Mouse (Mus musculus) hindbrain, embryonic 15.5 days (tissue): ENCODE results near the gene Fcrl5. TPM values are rescaled to one million over a fixed set of nuclear protein-coding genes. Genes with fewer than 3 reads are reported as not detected.
"Not testable (repeated sequence)": the region's sequence is repeated elsewhere in the genome, so short reads cannot be mapped to it uniquely, and the experiment has no call there.

ENCODE experiments used
- ATAC-seq: fragments of 200-750 bp; cut with Nextera tagmentation; 2 replicates; pipeline ENCODE4 v1.8.0; 2017; ENCODE audit warnings: low read depth, moderate number of reproducible peaks, moderate TSS enrichment; ENCODE audit not compliant: low FRiP score
- H3K27ac ChIP-seq: fragments of 300-500 bp; sonication (generic); replicated peaks from 2 replicates; pipeline ENCODE4 v1.5.1; 2015; ENCODE audit warnings: mild to moderate bottlenecking, inconsistent platforms
- H3K27me3 ChIP-seq: fragments of 300-500 bp; sonication (generic); 2 replicates; pipeline ENCODE4 v1.6.1; 2015; ENCODE audit warnings: control low read depth, inconsistent platforms
- H3K36me3 ChIP-seq: fragments of 300-500 bp; sonication (generic); 2 replicates; pipeline ENCODE4 v1.6.1; 2015; ENCODE audit warnings: control low read depth, inconsistent platforms
- H3K4me1 ChIP-seq: fragments of 300-500 bp; sonication (generic); replicated peaks from 2 replicates; pipeline ENCODE4 v1.6.1; 2015; ENCODE audit warnings: control low read depth, inconsistent platforms
- H3K4me2 ChIP-seq: fragments of 300-500 bp; sonication (generic); 2 replicates; pipeline ENCODE4 v1.6.1; 2015; ENCODE audit warnings: moderate library complexity, mild to moderate bottlenecking, inconsistent platforms
- H3K4me3 ChIP-seq: fragments of 300-500 bp; sonication (generic); 2 replicates; pipeline ENCODE4 v1.5.1; 2015; ENCODE audit warnings: mild to moderate bottlenecking, inconsistent platforms
- H3K9ac ChIP-seq: fragments of 300-500 bp; sonication (generic); 2 replicates; pipeline ENCODE4 v1.6.1; 2015; ENCODE audit warnings: inconsistent platforms
- H3K9me3 ChIP-seq: fragments of 300-500 bp; sonication (generic); 2 replicates; pipeline ENCODE4 v1.6.1; 2016; ENCODE audit warnings: control low read depth, inconsistent platforms
- WGBS: fragments of 180-500 bp; shearing (Covaris S2); methylation state at CpG from one replicate; pipeline ENCODE4 v1.1.7; 2015; 5-methylcytosine and 5-hydroxymethylcytosine counted together
- polyA plus RNA-seq: library from polyadenylated mRNA; unstranded; fragments of >200 nt; fragmentation: Nextera tagmentation; extraction: Ambion mirVana; gene quantifications from 2 replicates; pipeline ENCODE4 v1.2.1, GENCODE M21; 2015

Gene Fcrl5
- polyA plus RNA-seq, 1 experiment from 2014 or later = not detected

- no peaks in the 10 kb centered on the region for H3K9me3 ChIP-seq
- ATAC-seq = no peak
- H3K4me2 ChIP-seq = no peak overlapping the region
- H3K36me3 ChIP-seq = no peaks in the 10 kb centered on the region
- no peaks in the 10 kb centered on the region for H3K4me1 ChIP-seq
- 90% methylated on average over 3 of the region's 3 CpGs for WGBS
- no peak overlapping the region for H3K9ac ChIP-seq
- no peaks in the 10 kb centered on the region for H3K27me3 ChIP-seq
- H3K4me3 ChIP-seq = no peak overlapping the region
- H3K27ac ChIP-seq = no peak overlapping the region
These were observed 29.9 kb downstream of the Fcrl5 start for GRCm38 (mm10) chr3:87465454-87465853.

- Histone ChIP-seq H3K27ac (no peak overlapping the region), H3K9me3 (no peaks in the 10 kb centered on the region), H3K4me2 (no peak overlapping the region), H3K36me3 (no peaks in the 10 kb centered on the region), H3K27me3 (no peaks in the 10 kb centered on the region), H3K9ac (no peak overlapping the region), H3K4me1 (no peaks in the 10 kb centered on the region), H3K4me3 (no peak overlapping the region)
- WGBS = 78% methylated on average over 6 of the region's 6 CpGs
- no peak for ATAC-seq
These were observed 31.4 kb downstream of the Fcrl5 start for GRCm38 (mm10) chr3:87467011-87467410.

DNA sequence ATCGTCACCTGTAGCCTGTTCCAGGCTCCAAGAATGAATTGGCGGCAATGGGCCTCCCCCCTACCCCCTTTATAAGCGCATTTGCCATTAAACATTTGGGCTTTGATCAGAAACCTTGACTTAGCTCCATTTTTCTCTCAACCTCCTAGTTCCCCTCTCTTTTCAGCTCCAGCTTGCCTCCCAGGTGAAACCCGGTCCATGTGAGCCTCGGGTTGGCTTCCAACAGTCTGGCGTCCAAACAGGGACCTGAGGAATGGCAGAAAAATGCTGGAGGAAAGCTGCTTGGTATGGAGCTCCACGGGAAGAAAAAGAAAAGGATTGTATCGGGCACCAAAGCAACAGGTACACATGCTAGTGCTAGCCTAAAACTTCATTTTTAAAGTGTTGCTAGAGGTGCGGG lies 31.8 kb downstream of the Fcrl5 start:
- ATAC-seq = no peak
- Histone ChIP-seq H3K4me2 (no peak overlapping the region), H3K27ac (no peak overlapping the region), H3K9me3 (no peaks in the 10 kb centered on the region), H3K4me3 (no peak overlapping the region), H3K9ac (no peak overlapping the region), H3K4me1 (no peaks in the 10 kb centered on the region), H3K27me3 (no peaks in the 10 kb centered on the region), H3K36me3 (no peaks in the 10 kb centered on the region)
- 85% methylated on average over 9 of the region's 9 CpGs for WGBS

- not testable (repeated sequence) for H3K4me3 ChIP-seq, H3K36me3 ChIP-seq, H3K27ac ChIP-seq, H3K4me2 ChIP-seq, H3K4me1 ChIP-seq, H3K9ac ChIP-seq, H3K27me3 ChIP-seq, ATAC-seq, H3K9me3 ChIP-seq
- WGBS = 80% methylated on average over 3 of the region's 3 CpGs
These were observed 42.4 kb downstream of the Fcrl5 start for GRCm38 (mm10) chr3:87477948-87478347.

GRCm38 (mm10) chr3:87478596-87478995 lies 43.0 kb downstream of the Fcrl5 start:
- not testable (repeated sequence) for ATAC-seq, H3K4me2 ChIP-seq, H3K9me3 ChIP-seq, H3K36me3 ChIP-seq, H3K9ac ChIP-seq, H3K27me3 ChIP-seq, H3K4me3 ChIP-seq, H3K4me1 ChIP-seq, H3K27ac ChIP-seq
- 87% methylated on average over 6 of the region's 6 CpGs for WGBS

DNA sequence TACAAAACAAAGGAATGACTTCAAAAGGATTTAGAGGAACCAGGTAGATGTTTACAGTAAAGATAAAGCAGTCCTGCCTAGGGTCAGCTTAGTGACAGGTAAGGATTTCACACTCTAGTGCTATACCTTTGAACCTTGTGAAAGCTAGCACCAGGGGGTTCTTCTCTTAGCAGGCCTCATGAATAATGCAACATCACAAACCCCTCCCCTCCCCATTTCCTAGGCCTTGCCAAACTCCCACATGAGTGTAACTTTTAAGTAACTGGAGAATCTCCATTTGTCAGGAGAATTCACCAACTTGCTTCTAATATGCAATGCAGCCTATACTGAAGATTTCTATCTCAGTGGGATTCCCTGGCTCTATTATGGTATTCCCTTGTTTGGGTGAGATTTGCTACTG lies 43.7 kb downstream of the Fcrl5 start:
- ATAC-seq, H3K4me3 ChIP-seq, H3K4me2 ChIP-seq, H3K9ac ChIP-seq, H3K27me3 ChIP-seq, H3K9me3 ChIP-seq, H3K4me1 ChIP-seq, H3K36me3 ChIP-seq, H3K27ac ChIP-seq: not testable (repeated sequence)

DNA sequence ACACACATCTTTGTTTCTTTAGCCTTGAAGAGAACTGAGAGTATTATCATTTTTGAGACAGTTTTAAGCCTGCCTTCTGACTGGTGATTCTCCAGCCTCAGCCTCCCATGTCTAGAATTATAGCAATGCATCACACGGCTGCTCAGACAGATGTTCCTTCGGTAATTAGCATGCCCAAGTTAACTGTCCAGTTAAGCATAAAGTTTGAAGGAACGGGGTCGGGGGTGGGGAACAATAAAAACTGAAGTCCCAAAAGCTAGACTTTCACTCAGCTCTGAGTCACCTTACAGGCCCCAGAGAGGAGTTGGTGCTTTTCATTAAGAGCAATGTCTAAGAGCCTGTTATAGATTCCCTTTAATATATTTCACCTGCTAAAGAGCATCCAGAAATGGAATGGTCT lies 51.8 kb downstream of the Fcrl5 start:
- ATAC-seq = no peak
- Histone ChIP-seq H3K9ac (no peak overlapping the region), H3K4me2 (no peak overlapping the region), H3K9me3 (no peaks in the 10 kb centered on the region), H3K4me1 (no peaks in the 10 kb centered on the region), H3K27me3 (no peaks in the 10 kb centered on the region), H3K27ac (no peak overlapping the region), H3K36me3 (no peaks in the 10 kb centered on the region), H3K4me3 (no peak overlapping the region)
- WGBS = 79% methylated on average over 4 of the region's 4 CpGs

- Histone ChIP-seq H3K9ac (no peak overlapping the region), H3K27me3 (no peaks in the 10 kb centered on the region), H3K4me2 (no peak overlapping the region), H3K9me3 (no peaks in the 10 kb centered on the region), H3K4me1 (no peaks in the 10 kb centered on the region), H3K36me3 (no peaks in the 10 kb centered on the region), H3K4me3 (no peak overlapping the region), H3K27ac (no peak overlapping the region)
- ATAC-seq = no peak
- 49% methylated on average over 2 of the region's 2 CpGs for WGBS
These were observed 52.3 kb downstream of the Fcrl5 start for GRCm38 (mm10) chr3:87487911-87488310.

- Histone ChIP-seq H3K27me3 (no peaks in the 10 kb centered on the region), H3K4me2 (no peak overlapping the region), H3K36me3 (no peaks in the 10 kb centered on the region), H3K9ac (no peak overlapping the region), H3K4me3 (no peak overlapping the region), H3K4me1 (no peaks in the 10 kb centered on the region), H3K27ac (no peak overlapping the region), H3K9me3 (no peaks in the 10 kb centered on the region)
- WGBS = 85% methylated on average over 9 of the region's 9 CpGs
- ATAC-seq = no peak
These were observed 62.7 kb downstream of the Fcrl5 start for GRCm38 (mm10) chr3:87498266-87498665.

- Histone ChIP-seq H3K36me3 (no peaks in the 10 kb centered on the region), H3K4me2 (no peak overlapping the region), H3K4me3 (no peak overlapping the region), H3K27ac (no peak overlapping the region), H3K27me3 (no peaks in the 10 kb centered on the region), H3K9ac (no peak overlapping the region), H3K4me1 (no peaks in the 10 kb centered on the region), H3K9me3 (no peaks in the 10 kb centered on the region)
- ATAC-seq = no peak
- WGBS = 18% methylated on average over 3 of the region's 3 CpGs
These were observed 63.5 kb downstream of the Fcrl5 start for GRCm38 (mm10) chr3:87499072-87499471.

DNA sequence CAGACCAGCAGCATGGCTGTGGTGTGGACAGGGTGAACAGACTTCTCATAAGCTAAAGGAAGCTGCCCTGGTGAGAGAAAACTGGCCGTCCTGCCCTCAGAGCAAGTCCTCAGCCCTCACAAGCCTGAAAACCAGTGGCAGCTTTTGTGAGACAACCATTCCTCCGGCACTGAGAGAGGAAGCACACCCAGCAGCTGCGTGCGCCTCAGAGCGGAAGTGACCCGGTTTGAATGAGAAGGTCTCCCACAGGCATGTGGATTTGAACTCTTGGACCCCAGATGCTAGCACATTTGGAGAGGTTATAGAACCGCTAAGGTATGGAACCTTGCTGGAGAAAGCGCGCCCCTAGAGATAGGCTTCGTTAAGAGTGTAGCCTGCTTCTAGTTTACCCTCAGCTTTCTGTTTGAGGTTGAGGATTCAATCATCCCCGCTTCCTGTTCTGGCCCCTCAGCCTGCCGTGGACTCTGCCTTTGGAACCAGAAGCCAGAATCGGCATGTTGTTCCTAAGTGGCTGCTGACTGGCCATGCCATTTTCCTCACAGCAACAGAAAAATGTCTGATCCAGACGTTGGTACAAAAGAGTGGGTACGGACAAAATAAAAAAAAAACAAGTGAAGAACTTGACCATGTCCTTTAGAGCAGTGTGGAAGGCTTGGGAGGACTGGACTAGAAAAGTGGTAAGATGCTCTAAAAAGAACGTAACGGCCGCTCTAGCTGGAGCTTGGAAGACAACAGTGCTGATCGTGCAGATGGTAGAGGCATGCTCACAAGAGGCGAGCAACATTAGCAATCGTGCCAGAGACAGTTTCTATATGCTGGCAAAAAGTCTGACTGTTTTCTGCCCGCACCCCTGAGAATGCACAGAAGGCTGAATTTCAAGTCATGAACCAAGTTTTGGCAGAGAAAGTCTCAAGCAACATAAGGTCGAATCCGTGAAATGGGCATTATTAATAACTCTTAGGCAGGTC lies 64.8 kb downstream of the Fcrl5 start:
- H3K27me3 ChIP-seq = no peaks in the 10 kb centered on the region
- 82% methylated on average over 24 of the region's 24 CpGs for WGBS
- no peaks in the 10 kb centered on the region for H3K9me3 ChIP-seq
- no peaks in the 10 kb centered on the region for H3K4me1 ChIP-seq
- no peak overlapping the region for H3K4me3 ChIP-seq
- H3K36me3 ChIP-seq = no peaks in the 10 kb centered on the region
- no peak for ATAC-seq
- no peak overlapping the region for H3K4me2 ChIP-seq
- H3K27ac ChIP-seq = no peak overlapping the region
- no peak overlapping the region for H3K9ac ChIP-seq

GRCm38 (mm10) chr3:87501151-87501550 lies 65.6 kb downstream of the Fcrl5 start:
- no peak for ATAC-seq
- WGBS = 61% methylated on average over 8 of the region's 8 CpGs
- H3K9ac ChIP-seq = no peak overlapping the region
- no peaks in the 10 kb centered on the region for H3K4me1 ChIP-seq
- no peak overlapping the region for H3K4me3 ChIP-seq
- H3K27me3 ChIP-seq = no peaks in the 10 kb centered on the region
- H3K9me3 ChIP-seq = no peaks in the 10 kb centered on the region
- no peak overlapping the region for H3K4me2 ChIP-seq
- no peaks in the 10 kb centered on the region for H3K36me3 ChIP-seq
- no peak overlapping the region for H3K27ac ChIP-seq

DNA sequence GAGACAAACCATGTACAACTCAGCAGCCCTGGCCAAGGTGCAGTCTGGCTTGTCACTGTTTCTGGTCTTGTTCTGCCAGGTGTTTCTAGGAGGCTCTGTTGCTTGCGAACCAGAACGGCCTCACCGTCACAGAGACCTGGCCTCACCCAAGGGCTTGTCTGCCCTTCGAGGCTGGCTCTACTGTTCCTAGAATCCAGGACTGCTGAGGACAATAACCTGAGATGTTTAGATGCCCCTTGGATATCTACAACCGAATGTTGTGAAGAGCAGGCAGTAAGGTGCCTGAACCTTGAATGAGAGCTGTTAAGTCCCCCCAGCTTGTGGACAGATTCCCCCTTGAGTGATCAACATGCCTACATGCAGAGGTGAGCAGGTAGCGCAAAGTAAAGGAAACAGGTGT lies 67.2 kb downstream of the Fcrl5 start:
- H3K9ac ChIP-seq = no peak overlapping the region
- H3K9me3 ChIP-seq = no peaks in the 10 kb centered on the region
- ATAC-seq = no peak
- no peak overlapping the region for H3K4me2 ChIP-seq
- no peaks in the 10 kb centered on the region for H3K36me3 ChIP-seq
- WGBS = 93% methylated on average over 6 of the region's 6 CpGs
- no peaks in the 10 kb centered on the region for H3K27me3 ChIP-seq
- H3K4me1 ChIP-seq = no peaks in the 10 kb centered on the region
- H3K27ac ChIP-seq = no peak overlapping the region
- H3K4me3 ChIP-seq = no peak overlapping the region
